Mouse (Mus musculus) thymus, adult 2 months (tissue): ENCODE results near the gene Olfr314. TPM values are rescaled to one million over a fixed set of nuclear protein-coding genes. Genes with fewer than 3 reads are reported as not detected.
A peak's percentile ranks its signal among the peaks of the same experiment; 100 is the strongest.
"Not testable (repeated sequence)": the region's sequence is repeated elsewhere in the genome, so short reads cannot be mapped to it uniquely, and the experiment has no call there.

ENCODE experiments used
- DNase-seq: peaks from one replicate; pipeline ENCODE4 v3.0.0; 2021
- H3K27ac ChIP-seq: fragments of 200-500 bp; 2 replicates; pipeline ENCODE4 v1.5.1; 2012; ENCODE audit warnings: low read length, control low read depth; ENCODE audit not compliant: control insufficient read depth, insufficient read depth
- H3K27me3 ChIP-seq: fragments of 200-500 bp; 2 replicates; pipeline ENCODE4 v1.6.1; 2012; ENCODE audit warnings: mild to moderate bottlenecking, low read length, moderate library complexity, mixed read lengths; ENCODE audit not compliant: control insufficient read depth, insufficient read depth
- H3K36me3 ChIP-seq: fragments of 200-500 bp; 2 replicates; pipeline ENCODE4 v1.6.1; 2012; ENCODE audit warnings: mild to moderate bottlenecking, low read length, moderate library complexity; ENCODE audit not compliant: control insufficient read depth, insufficient read depth
- H3K4me1 ChIP-seq: fragments of 200-500 bp; replicated peaks from 2 replicates; pipeline ENCODE4 v1.6.1; 2012; ENCODE audit warnings: low read length; ENCODE audit not compliant: control insufficient read depth, insufficient read depth
- H3K4me3 ChIP-seq: fragments of 200-500 bp; 2 replicates; pipeline ENCODE4 v1.5.1; 2012; ENCODE audit warnings: mild to moderate bottlenecking, low read length, control low read depth, moderate library complexity; ENCODE audit not compliant: control insufficient read depth, insufficient read depth
- CTCF ChIP-seq: fragments of 200-500 bp; IDR thresholded peaks from 2 replicates; pipeline ENCODE4 v1.5.1; 2012; ENCODE audit warnings: mild to moderate bottlenecking, control low read depth, low read length, moderate library complexity, borderline replicate concordance; ENCODE audit not compliant: control insufficient read depth, poor library complexity, insufficient read depth; ENCODE audit errors: extremely low read depth
- POLR2A ChIP-seq: fragments of 200-500 bp; IDR thresholded peaks from 2 replicates; pipeline ENCODE4 v1.6.1; 2012; ENCODE audit warnings: mild to moderate bottlenecking, low read length, control low read depth, moderate library complexity; ENCODE audit not compliant: control insufficient read depth, poor library complexity, insufficient read depth; ENCODE audit errors: extremely low read depth
- WGBS: fragments of 180-500 bp; shearing (Covaris S2); methylation state at CpG from one replicate; pipeline ENCODE4 v1.1.7; 2018; 5-methylcytosine and 5-hydroxymethylcytosine counted together
- polyA plus RNA-seq: library from polyadenylated mRNA; depleted of rRNA; stranded (reverse); fragments of >200 nt; gene quantifications from 2 replicates; pipeline ENCODE4 v1.2.3, GENCODE M21; 2012; rRNA removed

Olfr314 gene
- polyA plus RNA-seq, 1 experiment = not detected

DNA sequence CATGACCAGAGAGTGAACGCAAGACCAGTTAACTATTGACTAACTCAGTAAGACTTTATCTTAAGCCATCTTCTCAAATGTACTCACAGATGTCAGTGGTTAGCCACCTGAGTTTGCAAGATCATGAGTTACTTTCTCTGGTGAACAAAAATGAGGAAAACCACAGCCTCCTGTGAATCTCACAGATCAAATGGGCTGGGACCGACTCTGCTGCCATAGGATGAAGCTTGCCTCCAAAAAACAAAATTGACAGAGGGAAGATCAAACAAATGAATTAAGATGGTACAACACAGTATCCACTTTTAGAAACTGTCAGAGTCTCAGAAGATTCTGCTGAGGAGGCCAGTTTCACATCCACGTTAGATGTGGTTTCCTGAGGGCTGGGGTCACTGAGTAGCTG is 47.0 kb downstream of the Olfr314 start:
- DNase-seq = peak; percentile 43
- TF ChIP-seq CTCF = no peak
- no peak for TF ChIP-seq POLR2A
- no peaks in the 10 kb centered on the region for H3K36me3 ChIP-seq
- no peaks in the 10 kb centered on the region for H3K27me3 ChIP-seq
- H3K4me3 ChIP-seq = no peak overlapping the region
- peaks cover 23% of the 10 kb centered on the region for H3K4me1 ChIP-seq
- WGBS = 4% methylated on average over 3 of the region's 3 CpGs
- H3K27ac ChIP-seq = peak overlapping the region; percentile 90

DNA sequence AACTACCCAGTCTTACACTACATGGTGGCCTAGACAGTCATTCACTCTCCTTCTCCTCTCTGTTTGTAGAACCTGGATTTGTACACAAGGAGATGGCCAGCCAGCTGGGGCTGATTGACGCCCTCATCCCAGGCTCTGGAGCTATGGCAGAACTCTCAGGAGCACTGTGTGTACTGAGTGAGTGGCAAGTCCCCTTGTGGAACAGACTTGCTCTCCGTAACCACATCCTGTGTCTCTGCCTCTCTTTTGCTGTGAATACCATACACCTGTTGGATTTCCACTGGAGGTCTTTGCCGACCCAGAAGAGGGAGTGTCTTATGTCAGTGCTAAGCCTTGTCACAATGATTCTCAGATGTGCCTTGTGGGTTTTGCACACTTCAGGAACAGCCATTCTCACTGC is 49.8 kb downstream of the Olfr314 start:
- not testable (repeated sequence) for H3K36me3 ChIP-seq, H3K4me3 ChIP-seq, H3K27me3 ChIP-seq
- WGBS = 4% methylated on average over 3 of the region's 3 CpGs
- Histone ChIP-seq H3K4me1 (peaks cover 20% of the 10 kb centered on the region), H3K27ac (peak overlapping the region; percentile 94)
- peak; percentile 55 for DNase-seq

Other genes starting within 250 kb of the Olfr314 start
- gene Olfr330, start 248.1 kb upstream of the Olfr314 start, polyA plus RNA-seq = 0.29 and 0.50 TPM in 2 replicates
- gene Olfr329-ps, start 236.5 kb upstream of the Olfr314 start, polyA plus RNA-seq = 0.11 and 0.51 TPM in 2 replicates
- 0.10 TPM in 1 of 2 replicates, not detected in the other for gene Olfr328, start 227.3 kb upstream of the Olfr314 start, polyA plus RNA-seq
- gene Olfr224, start 212.4 kb upstream of the Olfr314 start, polyA plus RNA-seq = 0.27 and 0.69 TPM in 2 replicates
- gene Olfr325, start 205.2 kb upstream of the Olfr314 start, polyA plus RNA-seq = 0.32 TPM in 1 of 2 replicates, not detected in the other
- not detected in 2 replicates for gene Olfr324, start 187.8 kb upstream of the Olfr314 start, polyA plus RNA-seq
- gene 2210407C18Rik, start 166.9 kb upstream of the Olfr314 start, polyA plus RNA-seq = 3.7 and 5.3 TPM in 2 replicates
- gene Olfr323, start 152.5 kb upstream of the Olfr314 start, polyA plus RNA-seq = 0.58 TPM in 1 of 2 replicates, not detected in the other
- 0.59 and 0.75 TPM in 2 replicates for gene Trim58, start 142.5 kb upstream of the Olfr314 start, polyA plus RNA-seq
- gene Olfr322, start 124.2 kb upstream of the Olfr314 start, polyA plus RNA-seq = 0.07 TPM in 1 of 2 replicates, not detected in the other
- gene Olfr320, start 101.9 kb upstream of the Olfr314 start, polyA plus RNA-seq = not detected in 2 replicates
- gene Olfr319, start 83.8 kb upstream of the Olfr314 start, polyA plus RNA-seq = not detected in 2 replicates
- not detected in 2 replicates for gene Olfr318, start 58.9 kb upstream of the Olfr314 start, polyA plus RNA-seq
- gene Olfr317, start 43.7 kb upstream of the Olfr314 start, polyA plus RNA-seq = not detected in 2 replicates
- 0.19 TPM in 1 of 2 replicates, not detected in the other for gene Olfr316, start 30.2 kb upstream of the Olfr314 start, polyA plus RNA-seq
- 1.4 and 1.5 TPM in 2 replicates for gene Olfr315, start 9.8 kb upstream of the Olfr314 start, polyA plus RNA-seq
- 0.59 and 0.82 TPM in 2 replicates for gene Fam183b, start 19.0 kb downstream of the Olfr314 start, polyA plus RNA-seq
- gene Olfr313, start 32.0 kb downstream of the Olfr314 start, polyA plus RNA-seq = not detected in 2 replicates
- not detected in 2 replicates for gene Olfr312, start 46.3 kb downstream of the Olfr314 start, polyA plus RNA-seq
- gene Olfr311, start 56.3 kb downstream of the Olfr314 start, polyA plus RNA-seq = not detected in 2 replicates
- gene Gm12258, start 64.2 kb downstream of the Olfr314 start, polyA plus RNA-seq = 17.4 and 18.9 TPM in 2 replicates
- gene 2810021J22Rik, start 84.3 kb downstream of the Olfr314 start, polyA plus RNA-seq = 10.4 and 15.4 TPM in 2 replicates
- 2.7 and 3.9 TPM in 2 replicates for gene Zfp39, start 121.3 kb downstream of the Olfr314 start, polyA plus RNA-seq
- 0.11 TPM in 2 replicates for gene Btnl10, start 135.0 kb downstream of the Olfr314 start, polyA plus RNA-seq
- 335 and 488 TPM in 2 replicates for gene Rnf187, start 156.0 kb downstream of the Olfr314 start, polyA plus RNA-seq
- gene Hist3h2ba, start 166.0 kb downstream of the Olfr314 start, polyA plus RNA-seq = 47.2 and 96.5 TPM in 2 replicates
- gene Hist3h2a, start 171.7 kb downstream of the Olfr314 start, polyA plus RNA-seq = 45.9 and 51.0 TPM in 2 replicates
- 0.31 and 0.47 TPM in 2 replicates for gene Trim17, start 171.7 kb downstream of the Olfr314 start, polyA plus RNA-seq
- gene Trim11, start 195.1 kb downstream of the Olfr314 start, polyA plus RNA-seq = 114 and 119 TPM in 2 replicates